Mouse (Mus musculus) liver, embryonic 13.5 days (tissue): ENCODE measurements around the gene Zfp689. TPM values are rescaled to one million over a fixed set of nuclear protein-coding genes. Genes with fewer than 3 reads are reported as not detected.
"Not testable (repeated sequence)": the region's sequence is repeated elsewhere in the genome, so short reads cannot be mapped to it uniquely, and the experiment has no call there.

Experiments used
- ATAC-seq: fragments of 200-750 bp; cut with Nextera tagmentation; 2 replicates; pipeline ENCODE4 v1.8.0; 2017; ENCODE audit warnings: low read depth, mild to moderate bottlenecking, moderate number of reproducible peaks, moderate library complexity
- DNase-seq: peaks from one replicate; pipeline ENCODE4 v3.0.0; 2022
- H3K27ac ChIP-seq: fragments of 300-500 bp; sonication (generic); 2 replicates; pipeline ENCODE4 v1.5.1; 2015; ENCODE audit warnings: moderate library complexity, mild to moderate bottlenecking, inconsistent platforms
- H3K27me3 ChIP-seq: fragments of 300-500 bp; sonication (generic); 2 replicates; pipeline ENCODE4 v1.6.1; 2015; ENCODE audit warnings: mild to moderate bottlenecking, inconsistent platforms
- H3K36me3 ChIP-seq: fragments of 300-500 bp; sonication (generic); 2 replicates; pipeline ENCODE4 v1.6.1; 2015; ENCODE audit warnings: mild to moderate bottlenecking, inconsistent platforms
- H3K4me1 ChIP-seq: fragments of 300-500 bp; sonication (generic); replicated peaks from 2 replicates; pipeline ENCODE4 v1.6.1; 2015; ENCODE audit warnings: inconsistent platforms
- H3K4me2 ChIP-seq: fragments of 300-500 bp; sonication (generic); 2 replicates; pipeline ENCODE4 v1.6.1; 2015; ENCODE audit warnings: inconsistent platforms, mild to moderate bottlenecking, moderate library complexity
- H3K4me3 ChIP-seq: fragments of 300-500 bp; sonication (generic); replicated peaks from 2 replicates; pipeline ENCODE4 v1.5.1; 2015; ENCODE audit warnings: mild to moderate bottlenecking, inconsistent platforms
- H3K9ac ChIP-seq: fragments of 300-500 bp; sonication (generic); 2 replicates; pipeline ENCODE4 v1.6.1; 2015; ENCODE audit warnings: mild to moderate bottlenecking, inconsistent platforms
- H3K9me3 ChIP-seq: fragments of 300-500 bp; sonication (generic); replicated peaks from 2 replicates; pipeline ENCODE4 v1.6.1; 2016; ENCODE audit warnings: inconsistent platforms
- WGBS: fragments of 180-500 bp; shearing (Covaris S2); methylation state at CpG from one replicate; pipeline ENCODE4 v1.1.7; 2015; ENCODE audit not compliant: insufficient replicate concordance; 5-methylcytosine and 5-hydroxymethylcytosine counted together
- polyA plus RNA-seq: library from polyadenylated mRNA; unstranded; fragments of >200 nt; fragmentation: Nextera tagmentation; extraction: Ambion mirVana; gene quantifications from 2 replicates; pipeline ENCODE4 v1.2.1, GENCODE M21; 2015

The Zfp689 gene
- polyA plus RNA-seq, 1 experiment from 2014 or later, result 2.2 TPM

DNA sequence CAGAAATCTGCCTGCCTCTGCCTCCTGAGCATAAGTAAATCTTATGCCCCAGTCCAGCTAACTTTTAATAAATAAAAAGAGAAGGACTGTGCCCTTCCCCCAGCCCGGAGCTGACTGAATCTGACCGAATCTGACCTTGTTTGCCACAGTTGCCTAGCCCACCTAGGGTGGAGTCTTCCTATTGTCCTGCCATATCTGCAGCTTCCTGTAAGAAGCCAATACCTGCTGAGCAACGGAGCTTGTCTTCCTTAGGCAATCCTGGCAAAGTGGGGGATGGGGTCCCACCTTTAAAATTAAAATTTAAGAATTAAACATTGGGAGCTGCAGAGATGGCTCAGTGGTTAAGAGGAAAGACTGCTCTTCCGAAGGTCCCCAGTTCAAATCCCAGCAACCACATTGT, 17.6 kb upstream of the Zfp689 start:
- Histone ChIP-seq H3K9ac (no peak overlapping the region), H3K4me2 (no peak overlapping the region), H3K4me1 (peaks cover 23% of the 10 kb centered on the region), H3K27me3 (no peaks in the 10 kb centered on the region), H3K27ac (no peak overlapping the region), H3K9me3 (no peaks in the 10 kb centered on the region), H3K36me3 (peaks cover 51% of the 10 kb centered on the region), H3K4me3 (no peak overlapping the region)
- DNase-seq (no peak), ATAC-seq (no peak)
- WGBS, result 83% methylated on average over 4 of the region's 4 CpGs

DNA sequence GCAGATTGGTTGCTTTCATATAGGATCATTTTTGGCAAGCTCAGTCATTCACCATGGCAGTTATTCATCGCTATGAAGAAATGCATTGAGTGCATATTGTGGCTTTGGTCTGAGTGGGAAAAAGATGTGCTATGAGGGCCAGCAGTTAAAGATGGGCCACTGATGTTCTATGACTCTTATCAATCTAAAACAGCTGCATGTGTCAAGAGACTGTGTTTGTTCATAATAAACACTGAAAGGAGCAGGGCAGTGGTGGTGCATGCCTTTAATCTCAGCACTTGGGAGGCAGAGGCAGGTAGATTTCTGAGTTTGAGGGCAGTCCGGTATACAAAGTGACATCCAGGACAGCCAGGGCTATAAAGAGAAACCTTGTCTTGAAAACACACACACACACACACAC, 16.7 kb upstream of the Zfp689 start:
- not testable (repeated sequence) for H3K9ac ChIP-seq, H3K4me3 ChIP-seq, DNase-seq, H3K4me2 ChIP-seq, H3K9me3 ChIP-seq, H3K27me3 ChIP-seq
- Histone ChIP-seq H3K36me3 (peaks cover 60% of the 10 kb centered on the region), H3K27ac (peak overlapping the region; percentile 43; the same call in 1 of the 2 replicates), H3K4me1 (peaks cover 23% of the 10 kb centered on the region)
- peak; percentile 63 for ATAC-seq
- whole genome bisulfite sequencing, result 83% methylated on average over 2 of the region's 2 CpGs

DNA sequence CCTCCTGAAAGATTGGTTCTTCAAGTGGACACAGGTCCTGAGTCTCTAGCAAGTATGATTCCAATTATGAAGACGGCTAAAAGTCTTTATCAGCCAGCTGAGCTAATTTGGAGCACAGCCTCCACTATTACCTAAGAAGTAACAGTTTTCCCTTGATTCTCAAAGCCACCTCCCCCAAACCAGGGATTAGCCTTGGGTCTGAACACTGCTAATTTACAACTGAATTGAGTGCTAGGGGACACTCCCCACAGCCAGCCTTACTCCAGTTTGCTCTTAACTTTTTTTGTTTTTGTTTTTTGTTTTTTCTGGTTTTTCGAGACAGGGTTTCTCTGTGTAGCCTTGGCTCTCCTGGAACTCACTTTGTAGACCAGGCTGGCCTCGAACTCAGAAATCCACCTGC, 16.2 kb upstream of the Zfp689 start:
- Histone ChIP-seq H3K4me2 (no peak overlapping the region), H3K27ac (no peak overlapping the region), H3K9me3 (no peaks in the 10 kb centered on the region), H3K36me3 (peaks cover 65% of the 10 kb centered on the region), H3K4me1 (peaks cover 22% of the 10 kb centered on the region), H3K9ac (no peak overlapping the region), H3K4me3 (no peak overlapping the region), H3K27me3 (no peaks in the 10 kb centered on the region)
- WGBS, result 82% methylated on average over 3 of the region's 3 CpGs
- DNase-seq (no peak), ATAC-seq (no peak)

DNA sequence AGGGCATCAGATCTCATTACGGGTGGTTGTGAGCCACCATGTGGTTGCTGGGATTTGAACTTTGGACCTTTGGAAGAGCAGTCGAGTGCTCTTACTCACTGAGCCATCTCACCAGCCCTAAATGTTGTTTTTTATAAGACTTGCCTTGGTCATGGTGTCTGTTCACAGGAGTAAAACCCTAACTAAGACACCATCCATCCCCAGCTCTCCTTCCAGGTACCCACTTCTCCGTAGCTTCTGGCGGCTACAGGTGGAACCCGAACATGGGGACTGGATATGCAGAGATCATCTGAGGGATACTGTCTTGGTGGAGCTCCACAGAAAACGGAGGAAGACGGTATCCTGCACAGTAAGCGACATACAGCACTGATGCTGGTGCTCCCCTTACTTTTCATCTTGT, 10.4 kb upstream of the Zfp689 start, which contains the start of gene Prr14:
Prr14 (plus strand) TSS at position 301 of the 400 bp plus-strand sequence.
- not testable (repeated sequence) for DNase-seq, H3K9ac ChIP-seq, ATAC-seq, H3K27me3 ChIP-seq, H3K9me3 ChIP-seq
- Histone ChIP-seq H3K36me3 (peaks cover 76% of the 10 kb centered on the region), H3K4me3 (peak within 1 kb of the TSS; percentile 19), H3K4me2 (peak within 1 kb of the TSS; percentile 40), H3K4me1 (peaks cover 18% of the 10 kb centered on the region), H3K27ac (0 out of 2 replicates have a peak within 1 kb of the TSS, but pooled peaks have one; percentile 34)
- 87% methylated on average over 8 of the region's 8 CpGs for WGBS

DNA sequence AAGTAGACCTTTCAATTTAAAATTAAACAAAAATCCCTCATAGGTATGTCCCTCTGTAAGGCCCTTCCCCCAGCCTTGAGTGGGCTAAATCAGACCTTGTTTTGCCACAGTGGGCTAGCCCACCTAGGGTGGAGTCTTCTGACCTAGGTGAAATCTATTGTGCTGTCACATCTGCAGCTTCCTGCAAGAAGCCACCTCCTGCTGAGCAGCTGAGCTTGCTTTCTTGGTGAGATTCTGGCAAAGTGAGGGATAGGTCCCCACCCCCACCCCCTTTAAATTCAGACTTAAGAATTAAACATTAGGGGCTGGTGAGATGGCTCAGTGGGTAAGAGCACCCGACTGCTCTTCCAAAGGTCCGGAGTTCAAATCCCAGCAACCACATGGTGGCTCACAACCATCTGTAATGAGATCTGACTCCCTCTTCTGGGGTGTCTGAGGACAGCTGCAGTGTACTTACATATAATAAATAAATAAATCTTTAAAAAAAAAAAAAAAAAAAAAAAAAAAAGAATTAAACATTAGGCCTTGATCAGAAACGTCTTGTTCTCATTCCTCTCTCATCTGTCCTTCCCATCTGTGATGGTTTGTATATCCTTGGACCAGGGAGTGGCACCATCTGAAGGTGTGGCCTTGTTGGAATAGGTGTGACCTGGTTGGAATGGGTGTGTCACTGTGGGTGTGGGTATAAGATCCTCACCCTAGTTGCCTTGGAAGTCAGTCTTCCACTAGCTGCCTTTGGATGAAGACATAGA, 9.6 kb upstream of the Zfp689 start:
- not testable (repeated sequence) for H3K4me3 ChIP-seq, H3K9ac ChIP-seq, H3K9me3 ChIP-seq, DNase-seq, H3K4me2 ChIP-seq, H3K27me3 ChIP-seq, ATAC-seq
- H3K27ac ChIP-seq, result peak overlapping the region; percentile 34
- WGBS, result 80% methylated on average over 3 of the region's 3 CpGs
- H3K36me3 ChIP-seq, result peaks cover 76% of the 10 kb centered on the region
- H3K4me1 ChIP-seq, result peaks cover 18% of the 10 kb centered on the region

DNA sequence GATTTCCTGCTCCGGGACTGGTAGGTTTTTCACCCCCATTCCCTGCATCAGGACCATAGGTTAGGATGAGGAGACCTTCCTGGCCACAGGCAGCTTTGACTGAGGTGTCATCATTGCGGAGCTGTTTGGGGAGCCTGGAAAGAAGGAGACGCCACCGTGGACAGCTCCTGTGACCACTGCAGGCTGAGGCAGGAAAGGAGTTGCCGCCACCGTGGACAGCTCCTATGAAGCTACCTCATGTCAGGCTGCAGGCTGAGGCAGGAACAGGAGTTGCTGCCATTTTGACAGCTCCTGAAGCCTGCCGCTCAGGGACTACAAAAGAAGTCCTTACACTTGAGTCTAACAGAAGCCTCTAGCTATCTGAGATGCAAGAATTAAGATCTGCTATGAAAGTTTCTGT, 5.9 kb upstream of the Zfp689 start:
- WGBS, result 79% methylated on average over 7 of the region's 7 CpGs
- DNase-seq (no peak), ATAC-seq (no peak)
- Histone ChIP-seq H3K4me3 (no peak overlapping the region), H3K9ac (no peak overlapping the region), H3K9me3 (peaks cover 8% of the 10 kb centered on the region), H3K27me3 (no peaks in the 10 kb centered on the region), H3K36me3 (peaks cover 64% of the 10 kb centered on the region), H3K4me1 (peaks cover 50% of the 10 kb centered on the region), H3K27ac (no peak overlapping the region), H3K4me2 (no peak overlapping the region)

DNA sequence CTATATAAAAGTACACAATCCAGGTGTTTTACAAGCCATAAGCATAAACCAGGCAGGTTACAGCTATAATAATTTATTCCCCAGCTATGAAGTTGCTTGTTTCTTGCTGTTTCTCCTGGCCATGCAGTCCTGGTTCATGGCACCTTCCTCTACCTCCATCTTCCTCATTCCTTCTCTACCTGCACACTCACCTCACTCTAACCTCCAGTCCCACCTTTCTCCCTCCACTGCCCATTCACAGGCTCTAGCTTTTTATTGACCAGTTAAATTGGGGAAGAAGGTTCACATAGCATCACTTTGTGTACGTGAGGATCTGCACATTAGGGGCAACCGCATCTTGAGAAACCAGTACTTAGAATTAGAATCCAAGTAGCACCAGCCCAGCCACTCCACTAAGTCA, 4.1 kb upstream of the Zfp689 start:
- DNase-seq (no peak), ATAC-seq (no peak)
- WGBS, result 90% methylated on average over 2 of the region's 2 CpGs

DNA sequence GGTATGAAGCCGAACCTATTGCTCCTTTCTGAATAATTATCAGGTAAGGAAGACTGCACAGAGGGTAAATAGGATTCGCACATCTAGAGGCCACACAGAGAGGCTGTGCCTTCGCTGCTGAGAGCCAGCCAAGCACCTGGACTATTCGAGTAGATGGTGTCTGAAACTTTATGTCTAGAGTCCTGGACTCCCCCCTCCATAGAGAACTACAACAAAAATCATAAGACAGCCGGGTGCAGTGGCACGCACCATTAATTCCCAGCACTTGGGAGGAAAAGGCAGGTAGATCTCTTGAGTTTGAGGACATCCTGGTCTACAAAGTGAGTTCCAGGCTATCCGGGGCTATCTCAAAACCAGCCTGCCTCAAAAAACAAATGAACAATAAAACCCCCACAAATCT, 1.0 kb upstream of the Zfp689 start:
- H3K36me3 ChIP-seq, result peaks cover 42% of the 10 kb centered on the region
- no peaks in the 10 kb centered on the region for H3K27me3 ChIP-seq
- peaks cover 57% of the 10 kb centered on the region for H3K4me1 ChIP-seq
- peak overlapping the region; percentile 90 for H3K4me2 ChIP-seq
- H3K9me3 ChIP-seq, result no peaks in the 10 kb centered on the region
- DNase-seq (no peak), ATAC-seq (no peak)
- peak overlapping the region; percentile 95 for H3K9ac ChIP-seq
- 77% methylated on average over 7 of the region's 7 CpGs for WGBS
- peak overlapping the region; percentile 81 for H3K4me3 ChIP-seq
- peak overlapping the region; percentile 77 for H3K27ac ChIP-seq

More for the DNA sequence above, 4.1 kb upstream of the Zfp689 start:
- H3K9ac ChIP-seq, result no peak overlapping the region
- peaks cover 8% of the 10 kb centered on the region for H3K9me3 ChIP-seq
- peaks cover 51% of the 10 kb centered on the region for H3K36me3 ChIP-seq
- no peak overlapping the region for H3K4me2 ChIP-seq
- no peak overlapping the region for H3K4me3 ChIP-seq
- peaks cover 44% of the 10 kb centered on the region for H3K4me1 ChIP-seq
- no peaks in the 10 kb centered on the region for H3K27me3 ChIP-seq
- no peak overlapping the region for H3K27ac ChIP-seq

DNA sequence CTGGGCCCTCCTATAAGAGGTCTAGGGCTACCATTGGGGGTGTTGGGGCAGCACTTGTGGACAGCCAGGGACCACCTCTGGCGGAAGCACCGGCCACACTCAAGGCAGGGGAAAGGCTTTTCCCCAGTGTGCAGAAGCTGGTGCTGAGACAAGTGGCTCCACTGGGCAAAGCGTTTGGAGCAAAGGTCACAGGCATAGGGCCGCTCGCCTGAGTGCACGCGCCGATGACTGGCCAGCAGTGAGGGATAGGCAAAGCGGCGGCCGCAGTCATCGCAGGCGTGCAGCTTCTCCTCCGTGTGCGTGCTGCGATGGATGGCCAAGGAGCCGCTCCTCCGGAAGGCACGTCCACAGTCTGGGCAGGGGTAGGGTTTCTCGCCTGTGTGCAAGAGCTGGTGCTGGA, 5.0 kb downstream of the Zfp689 start:
- WGBS, result 87% methylated on average over 20 of the region's 20 CpGs
- Histone ChIP-seq H3K9me3 (no peaks in the 10 kb centered on the region), H3K27me3 (no peaks in the 10 kb centered on the region), H3K4me1 (peaks cover 15% of the 10 kb centered on the region), H3K4me2 (no peak overlapping the region), H3K36me3 (peaks cover 41% of the 10 kb centered on the region), H3K27ac (no peak overlapping the region), H3K4me3 (no peak overlapping the region), H3K9ac (no peak overlapping the region)
- no peak for DNase-seq
- ATAC-seq, result no peak

DNA sequence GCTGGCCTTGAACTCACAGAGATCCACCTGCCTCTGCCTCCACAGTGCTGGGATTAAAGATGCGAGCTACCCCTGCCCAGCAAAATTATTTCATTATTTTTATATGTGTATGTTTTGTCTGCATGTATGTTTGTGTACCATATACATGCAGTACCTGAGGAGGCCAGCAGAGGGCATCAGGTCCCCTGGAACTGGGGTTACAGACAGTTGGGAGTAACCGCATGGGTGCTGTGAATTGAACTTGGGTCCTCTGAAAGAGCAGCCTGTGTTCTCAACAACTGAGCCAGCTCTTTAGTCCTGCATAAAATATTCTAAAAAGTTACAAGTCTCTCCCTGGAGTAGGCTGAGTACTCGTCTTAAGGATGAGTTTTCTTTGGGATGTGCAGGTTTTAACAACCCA, 11.2 kb downstream of the Zfp689 start:
- ATAC-seq, result no peak
- H3K4me2 ChIP-seq, result no peak overlapping the region
- no peak overlapping the region for H3K9ac ChIP-seq
- H3K27me3 ChIP-seq, result no peaks in the 10 kb centered on the region
- 76% methylated on average over 3 of the region's 3 CpGs for WGBS
- peaks cover 3% of the 10 kb centered on the region; the same call in 1 of the 2 replicates for H3K36me3 ChIP-seq
- no peak overlapping the region for H3K4me3 ChIP-seq
- H3K4me1 ChIP-seq, result no peaks in the 10 kb centered on the region
- H3K27ac ChIP-seq, result no peak overlapping the region
- DNase-seq, result no peak
- H3K9me3 ChIP-seq, result peaks cover 14% of the 10 kb centered on the region

DNA sequence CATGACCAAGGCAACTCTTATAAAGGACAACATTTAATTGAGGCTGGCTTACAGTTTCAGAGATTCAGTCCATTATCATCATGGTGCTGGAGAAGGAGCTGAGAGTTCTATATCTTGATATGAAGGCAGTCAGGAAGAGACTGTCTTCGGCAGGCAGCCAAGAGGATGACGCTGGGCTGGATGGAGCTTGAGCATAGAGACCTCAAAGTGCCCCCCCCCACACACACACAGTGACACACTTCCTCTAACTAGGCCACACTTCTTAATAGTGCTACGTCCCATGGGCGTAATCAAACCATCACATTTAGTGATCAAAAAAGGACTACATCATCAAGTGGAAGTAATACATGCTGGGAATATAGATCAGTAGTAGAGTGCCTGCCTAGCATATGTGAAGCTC, 13.8 kb downstream of the Zfp689 start:
- Histone ChIP-seq H3K9me3 (peaks cover 14% of the 10 kb centered on the region), H3K4me3 (no peak overlapping the region), H3K9ac (no peak overlapping the region), H3K27ac (no peak overlapping the region), H3K4me2 (no peak overlapping the region), H3K36me3 (no peaks in the 10 kb centered on the region), H3K27me3 (peaks cover 6% of the 10 kb centered on the region; the same call in 1 of the 2 replicates), H3K4me1 (no peaks in the 10 kb centered on the region)
- WGBS, result 63% methylated on average over 4 of the region's 4 CpGs
- no peak for DNase-seq
- ATAC-seq, result no peak

DNA sequence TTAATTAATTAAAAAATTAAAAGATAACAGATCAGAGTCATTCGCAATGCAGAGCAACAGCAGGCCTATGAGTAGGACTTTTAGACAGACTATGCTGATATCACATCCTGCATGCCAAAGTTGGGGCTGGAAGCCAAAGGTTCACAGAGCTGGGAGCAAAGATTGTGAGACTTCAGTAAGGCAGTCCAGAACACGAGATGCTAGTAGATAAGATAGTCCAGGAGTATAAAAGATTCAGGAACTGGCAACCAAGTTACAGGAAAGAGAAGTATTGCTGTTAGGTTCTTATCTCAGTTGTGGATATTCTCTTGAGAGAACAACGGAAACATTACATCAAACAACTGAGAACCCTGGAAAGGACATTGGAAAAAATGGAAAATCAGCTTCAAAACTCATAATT, 22.6 kb downstream of the Zfp689 start:
- ATAC-seq (no peak), DNase-seq (no peak)
- Histone ChIP-seq H3K27ac (no peak overlapping the region), H3K4me1 (peaks cover 15% of the 10 kb centered on the region), H3K27me3 (peaks cover 12% of the 10 kb centered on the region), H3K4me3 (no peak overlapping the region), H3K9me3 (no peaks in the 10 kb centered on the region), H3K4me2 (no peak overlapping the region), H3K36me3 (no peaks in the 10 kb centered on the region), H3K9ac (no peak overlapping the region)
- 43% methylated on average over 3 of the region's 3 CpGs for WGBS
